Mouse (Mus musculus): ENCODE measurements around the gene Ptpn14. TPM values are rescaled to one million over a fixed set of nuclear protein-coding genes. Genes with fewer than 3 reads are reported as not detected.
"Not testable (repeated sequence)": the region's sequence is repeated elsewhere in the genome, so short reads cannot be mapped to it uniquely, and the experiment has no call there.

The Ptpn14 gene
- total RNA-seq (2022), result 10 to 100 TPM; 11.1 to 14.7 (median 13.3) TPM

- peak; percentile 64 to 81 for DNase-seq (ENCODE audit: low spot score in 2 of 2)
These were observed at the start of gene Ptpn14 for GRCm38 (mm10) chr1:189727884-189728783. Ptpn14 (plus strand) TSS chr1:189728268.

GRCm38 (mm10) chr1:189679555-189679954 lies 48.5 kb upstream of the Ptpn14 start:
- DNase-seq (ENCODE audit: low spot score in 2 of 2), result no peak

- DNase-seq (ENCODE audit: low spot score in 2 of 2), result no peak
These were observed 43.2 kb upstream of the Ptpn14 start for GRCm38 (mm10) chr1:189684786-189685415.

- DNase-seq (ENCODE audit: low spot score in 2 of 2), result no peak
These were observed 42.0 kb upstream of the Ptpn14 start for GRCm38 (mm10) chr1:189686025-189686424.

- peak; percentile 94 to 97 for DNase-seq (ENCODE audit: low spot score in 2 of 2)
These were observed 40.2 kb upstream of the Ptpn14 start, which contains the start of gene Cenpf for GRCm38 (mm10) chr1:189687654-189688387. Cenpf (minus strand) TSS chr1:189688086.

GRCm38 (mm10) chr1:189688388-189688750 lies 39.7 kb upstream of the Ptpn14 start:
- no peak for DNase-seq (ENCODE audit: low spot score in 2 of 2)

GRCm38 (mm10) chr1:189689050-189689833 lies 38.8 kb upstream of the Ptpn14 start:
- no peak for DNase-seq (ENCODE audit: low spot score in 2 of 2)

- not testable (repeated sequence) for DNase-seq (ENCODE audit: low spot score in 2 of 2)
These were observed 35.6 kb upstream of the Ptpn14 start for GRCm38 (mm10) chr1:189692442-189692841.

- DNase-seq (ENCODE audit: low spot score in 2 of 2), result no peak
These were observed 33.7 kb upstream of the Ptpn14 start for GRCm38 (mm10) chr1:189694391-189694790.

GRCm38 (mm10) chr1:189695321-189695720 lies 32.7 kb upstream of the Ptpn14 start:
- DNase-seq (ENCODE audit: low spot score in 2 of 2), result no peak

GRCm38 (mm10) chr1:189698416-189698815 lies 29.7 kb upstream of the Ptpn14 start:
- no peak for DNase-seq (ENCODE audit: low spot score in 2 of 2)

- DNase-seq (ENCODE audit: low spot score in 2 of 2), result no peak
These were observed 27.9 kb upstream of the Ptpn14 start for GRCm38 (mm10) chr1:189700186-189700585.

GRCm38 (mm10) chr1:189700990-189701389 lies 27.1 kb upstream of the Ptpn14 start:
- DNase-seq (ENCODE audit: low spot score in 2 of 2), result peak; percentile 25 to 47

- no peak for DNase-seq (ENCODE audit: low spot score in 2 of 2)
These were observed 24.9 kb upstream of the Ptpn14 start for GRCm38 (mm10) chr1:189703156-189703555.

GRCm38 (mm10) chr1:189703591-189703990 lies 24.5 kb upstream of the Ptpn14 start:
- no peak for DNase-seq (ENCODE audit: low spot score in 2 of 2)

- DNase-seq (ENCODE audit: low spot score in 2 of 2), result no peak
These were observed 21.9 kb upstream of the Ptpn14 start for GRCm38 (mm10) chr1:189706040-189706645.

- DNase-seq (ENCODE audit: low spot score in 2 of 2), result no peak
These were observed 21.1 kb upstream of the Ptpn14 start for GRCm38 (mm10) chr1:189707014-189707413.

GRCm38 (mm10) chr1:189707419-189707818 lies 20.6 kb upstream of the Ptpn14 start:
- DNase-seq (ENCODE audit: low spot score in 2 of 2), result no peak

- DNase-seq (ENCODE audit: low spot score in 2 of 2), result no peak
These were observed 19.1 kb upstream of the Ptpn14 start for GRCm38 (mm10) chr1:189709001-189709400.

- DNase-seq (ENCODE audit: low spot score in 2 of 2), result no peak
These were observed 11.9 kb upstream of the Ptpn14 start for GRCm38 (mm10) chr1:189715915-189716797.
